Mouse (Mus musculus): ENCODE measurements at regions not wholly inside any gene's neighbourhood (a gene's known extent, or its start where the extent isn't known, plus 50 kb on each side); places are given as distances from the start of the nearest gene placed in this dataset.

GRCm38 (mm10) chr3:73343199-73343598 is 285.6 kb upstream of the Slitrk3 start:
- TF ChIP-seq GATA1 (IDR thresholded peaks at IDR 0.05; ENCODE audit: low read depth, low read length) (no peak), ZNF384 (IDR thresholded peaks at IDR 0.05; ENCODE audit: low read depth, low read length) (no peak), RCOR1 (IDR thresholded peaks at IDR 0.05; ENCODE audit: low read depth, low read length) (no peak)
